Mouse (Mus musculus) monocyte, adult 2 months (primary cell): ENCODE measurements around the gene Lin7c.

Experiments used
- DNase-seq, 2 experiments: peaks; one replicate each; pipeline ENCODE4 v3.0.0; 2022; ENCODE audit warnings: low spot score in 2 of 2, low read depth in 1 of 2

Gene Lin7c

DNA sequence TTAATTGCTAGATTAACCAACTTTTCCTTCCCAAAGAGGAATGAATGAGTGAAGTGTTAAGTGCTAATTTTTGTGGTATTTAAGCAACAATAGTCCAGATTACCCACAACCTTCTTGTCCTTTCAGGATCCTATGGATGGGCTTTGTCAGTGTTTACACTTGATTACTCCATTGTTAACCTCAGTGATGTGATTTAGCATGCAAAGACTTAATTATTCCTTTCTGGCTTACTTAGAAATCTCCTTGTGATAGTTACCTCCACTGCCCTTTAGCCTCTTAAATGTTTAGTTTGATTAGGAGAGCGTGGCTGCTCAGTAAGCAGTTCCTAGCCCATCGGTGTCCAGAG lies 45.7 kb downstream of the Lin7c start:
- DNase-seq = no peak

DNA sequence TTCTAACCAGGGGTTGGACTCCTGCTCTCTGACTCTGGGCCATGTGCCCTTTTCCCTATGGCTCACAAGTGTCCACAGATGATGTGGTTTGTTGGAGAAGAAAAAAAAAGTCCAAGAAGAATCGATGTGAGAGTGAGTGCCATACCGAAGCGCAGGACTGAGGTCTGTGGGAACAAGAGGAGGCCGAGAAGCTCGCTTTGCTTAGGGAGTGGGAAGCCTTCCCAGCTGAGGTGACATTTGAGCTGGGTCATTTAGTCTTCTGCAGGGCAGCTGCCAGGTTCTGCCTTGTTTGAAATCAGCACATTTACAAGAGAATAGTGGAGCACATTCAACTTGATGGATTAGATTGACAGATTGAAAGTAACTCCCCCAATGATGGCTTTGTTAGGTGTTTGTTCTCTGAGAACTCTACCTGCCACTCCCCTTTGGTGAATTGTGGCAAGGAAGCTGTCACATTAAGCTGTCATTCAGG lies 51.4 kb downstream of the Lin7c start:
- DNase-seq = no peak

DNA sequence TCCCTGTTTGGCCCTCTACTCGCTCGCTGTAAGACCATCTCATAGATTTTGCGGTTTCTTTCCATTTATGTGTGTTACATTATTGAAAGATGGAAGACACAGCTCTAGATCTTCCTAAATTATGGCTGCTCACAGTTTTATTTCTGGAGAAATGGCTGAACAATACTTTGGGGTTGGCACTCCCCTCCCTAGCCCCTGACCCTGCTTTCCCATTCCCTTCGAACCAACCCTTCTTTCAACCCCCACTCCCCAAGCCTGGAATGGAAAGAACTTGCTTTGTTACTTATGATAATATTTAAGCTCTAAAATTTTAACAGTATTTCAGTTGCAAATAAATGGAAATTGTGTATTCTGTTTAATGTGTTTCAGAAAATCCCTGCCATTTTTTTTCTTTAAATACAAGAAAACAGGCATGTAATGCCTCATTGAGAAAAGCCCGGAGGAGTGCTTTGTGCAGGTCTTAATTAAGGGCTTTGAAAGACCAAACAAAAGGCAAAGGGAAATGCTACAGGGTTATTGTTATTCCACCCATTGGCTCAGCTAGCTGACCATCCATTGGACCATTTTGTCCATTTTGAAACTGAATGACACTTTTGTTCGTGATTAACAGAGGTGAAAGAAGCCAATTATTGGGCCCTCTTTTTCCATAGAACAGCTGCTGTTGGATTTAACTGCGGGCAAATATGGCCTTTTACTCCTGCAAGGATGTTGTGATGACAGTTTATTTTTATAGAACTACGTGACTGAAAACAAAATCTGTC lies 52.3 kb downstream of the Lin7c start:
- no peak for DNase-seq

DNA sequence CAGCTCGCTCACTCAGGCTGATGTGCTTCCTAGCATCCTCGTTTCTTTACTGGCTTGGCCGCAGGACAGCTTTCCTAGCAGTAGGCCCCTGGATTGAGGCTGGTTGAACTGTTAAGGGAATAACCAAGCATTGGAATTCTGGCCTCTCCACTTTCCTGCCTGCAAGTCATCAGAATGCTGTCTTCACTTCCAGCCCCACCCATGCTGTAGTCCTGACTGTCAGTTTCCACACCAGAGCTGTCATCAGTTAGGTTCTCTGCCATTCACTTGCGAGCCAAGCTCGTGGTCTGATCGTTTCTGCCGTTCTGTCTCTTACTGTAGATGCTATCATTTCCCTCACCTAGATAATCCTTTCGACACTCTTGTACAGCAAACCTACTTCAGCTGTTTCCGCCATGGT lies 54.3 kb downstream of the Lin7c start:
- DNase-seq = no peak

DNA sequence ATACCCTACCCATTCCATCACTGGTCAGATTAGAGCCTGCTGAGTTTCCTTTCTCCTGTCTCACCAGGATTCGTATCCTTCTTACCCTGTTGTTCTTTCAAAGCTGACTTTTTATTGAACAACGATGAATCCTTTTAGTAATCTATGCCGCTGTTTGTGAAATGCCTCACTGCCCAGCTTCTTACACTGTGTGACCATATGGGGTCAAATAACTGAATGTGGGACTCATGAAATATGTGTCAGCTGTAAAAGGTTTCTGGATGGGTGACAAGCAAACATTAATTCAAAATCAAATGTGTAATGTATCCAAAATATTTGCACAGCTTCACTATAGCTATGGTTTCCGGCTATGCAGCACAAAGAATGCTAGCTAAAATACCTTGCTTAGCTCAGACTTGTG lies 54.9 kb downstream of the Lin7c start:
- DNase-seq = no peak

DNA sequence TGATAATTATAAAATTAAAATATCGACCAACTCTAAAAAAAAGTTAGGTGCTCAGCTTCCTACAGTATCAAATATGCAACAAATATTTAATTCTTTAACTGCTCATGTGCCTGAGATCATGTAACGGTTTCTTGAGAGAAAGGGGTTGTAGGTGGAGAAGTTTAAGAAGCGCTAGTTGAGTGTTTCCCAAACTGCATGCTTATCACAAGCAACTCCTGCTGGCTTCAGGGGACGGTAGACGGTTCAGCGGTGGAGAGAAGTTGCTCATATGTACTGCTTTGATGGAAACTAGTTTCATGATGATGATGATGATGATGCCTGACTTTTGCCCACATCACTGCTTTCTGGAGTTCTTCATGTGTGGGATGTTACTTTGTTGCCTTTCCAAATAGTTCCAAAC lies 55.8 kb downstream of the Lin7c start:
- DNase-seq = no peak

DNA sequence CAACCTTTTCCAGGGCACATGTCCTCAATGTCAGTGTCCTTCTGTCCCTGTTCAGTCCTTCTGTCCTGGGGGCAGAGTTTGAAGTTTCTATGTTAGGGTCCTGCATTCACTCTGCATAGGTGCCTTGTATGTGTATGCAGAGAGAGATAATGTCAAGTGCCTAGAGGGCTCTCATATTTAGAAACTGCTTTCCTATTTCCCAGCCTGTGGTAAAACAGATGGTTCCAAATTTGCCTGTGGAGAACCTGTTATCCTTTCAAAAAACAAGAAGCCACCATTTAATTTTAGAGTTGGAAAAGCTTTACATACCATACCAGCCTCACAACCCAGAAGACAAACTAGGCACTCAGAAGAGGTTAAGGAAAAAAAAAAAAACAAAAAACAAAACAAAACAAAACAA lies 58.9 kb downstream of the Lin7c start:
- no peak for DNase-seq

DNA sequence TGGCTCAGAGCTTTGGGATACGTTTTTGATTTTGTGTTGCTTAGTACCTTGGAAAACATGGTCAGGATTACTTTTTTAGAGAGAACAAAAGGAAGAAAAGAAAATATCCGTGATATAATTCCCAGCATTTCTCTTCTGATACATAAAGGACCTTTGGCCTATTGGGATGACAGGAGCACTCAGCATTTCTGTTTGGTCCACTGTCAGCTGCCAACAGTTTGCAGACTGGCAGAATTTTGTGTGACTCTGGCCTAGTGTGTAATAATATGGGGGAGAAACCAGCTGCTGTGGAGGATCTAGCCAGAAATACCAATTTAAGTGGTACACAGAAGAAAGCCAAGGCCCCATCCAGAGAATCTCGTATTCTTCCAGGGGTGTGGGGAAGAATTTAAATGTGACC lies 59.7 kb downstream of the Lin7c start:
- DNase-seq = no peak
